Mouse (Mus musculus): ENCODE data around the gene Gm6880. TPM values are rescaled to one million over a fixed set of nuclear protein-coding genes. Genes with fewer than 3 reads are reported as not detected.

Gm6880 gene
- not detected in 2 replicates for polyA plus RNA-seq (2012; rRNA removed)

GRCm38 (mm10) chrX:74481349-74481885 is at the start of gene Gm6880:
Gene Gm6880, minus strand, starts transcription at chrX:74481399.

Other genes with a start within 250 kb of the Gm6880 start
- gene Flna, start 231.6 kb downstream of the Gm6880 start, polyA plus RNA-seq (2012; rRNA removed) = 78.2 and 95.5 TPM in 2 replicates
- 21.0 and 25.4 TPM in 2 replicates for gene Emd, start 226.7 kb downstream of the Gm6880 start, polyA plus RNA-seq (2012; rRNA removed)
- 1,323 and 1,359 TPM in 2 replicates for gene Rpl10, start 210.6 kb downstream of the Gm6880 start, polyA plus RNA-seq (2012; rRNA removed)
- 27.9 and 31.7 TPM in 2 replicates for gene Taz, start 199.5 kb downstream of the Gm6880 start, polyA plus RNA-seq (2012; rRNA removed)
- gene Dnase1l1, start 199.1 kb downstream of the Gm6880 start, polyA plus RNA-seq (2012; rRNA removed) = 12.3 and 12.4 TPM in 2 replicates
- 78.4 and 81.0 TPM in 2 replicates for gene Atp6ap1, start 184.3 kb downstream of the Gm6880 start, polyA plus RNA-seq (2012; rRNA removed)
- gene Gdi1, start 176.4 kb downstream of the Gm6880 start, polyA plus RNA-seq (2012; rRNA removed) = 114 and 163 TPM in 2 replicates
- 17.1 and 18.8 TPM in 2 replicates for gene Fam50a, start 168.4 kb downstream of the Gm6880 start, polyA plus RNA-seq (2012; rRNA removed)
- 2.4 and 3.7 TPM in 2 replicates for gene Plxna3, start 152.3 kb downstream of the Gm6880 start, polyA plus RNA-seq (2012; rRNA removed)
- gene Lage3, start 127.8 kb downstream of the Gm6880 start, polyA plus RNA-seq (2012; rRNA removed) = 42.7 and 52.1 TPM in 2 replicates
- 19.6 and 21.6 TPM in 2 replicates for gene Ubl4a, start 108.2 kb downstream of the Gm6880 start, polyA plus RNA-seq (2012; rRNA removed)
- 4.5 and 4.9 TPM in 2 replicates for gene Slc10a3, start 108.0 kb downstream of the Gm6880 start, polyA plus RNA-seq (2012; rRNA removed)
- gene Fam3a, start 88.1 kb downstream of the Gm6880 start, polyA plus RNA-seq (2012; rRNA removed) = 13.7 and 15.3 TPM in 2 replicates
- gene Ikbkg, start 88.1 kb downstream of the Gm6880 start, polyA plus RNA-seq (2012; rRNA removed) = 18.2 and 19.2 TPM in 2 replicates
- 23.5 and 26.4 TPM in 2 replicates for gene G6pdx, start 52.2 kb downstream of the Gm6880 start, polyA plus RNA-seq (2012; rRNA removed)
- not detected in 2 replicates for gene Olfr1326-ps1, start 93.5 kb upstream of the Gm6880 start, polyA plus RNA-seq (2012; rRNA removed)
- gene Olfr1325, start 111.3 kb upstream of the Gm6880 start, polyA plus RNA-seq (2012; rRNA removed) = not detected in 2 replicates
- 0.02 and 0.04 TPM in 2 replicates for gene Gm5640, start 164.2 kb upstream of the Gm6880 start, polyA plus RNA-seq (2012; rRNA removed)